Mouse (Mus musculus) ES-Bruce4 (cell line): ENCODE results near the gene Garem2. TPM values are rescaled to one million over a fixed set of nuclear protein-coding genes. Genes with fewer than 3 reads are reported as not detected.

Experiments used
- H3K27ac ChIP-seq: 2 replicates; pipeline ENCODE4 v1.5.1; 2012; ENCODE audit warnings: low read length, inconsistent platforms; ENCODE audit not compliant: insufficient read depth
- H3K27me3 ChIP-seq: 2 replicates; pipeline ENCODE4 v1.6.1; 2012; ENCODE audit warnings: mild to moderate bottlenecking, low read length, inconsistent platforms; ENCODE audit not compliant: control insufficient read depth, poor library complexity, insufficient read depth, severe bottlenecking
- H3K36me3 ChIP-seq: 2 replicates; pipeline ENCODE4 v1.6.1; 2012; ENCODE audit warnings: inconsistent platforms, mild to moderate bottlenecking, low read length, moderate library complexity; ENCODE audit not compliant: control insufficient read depth, poor library complexity, insufficient read depth, severe bottlenecking
- H3K4me1 ChIP-seq: one replicate; pipeline ENCODE4 v1.8.1; 2011; ENCODE audit warnings: low read length; ENCODE audit not compliant: control insufficient read depth, insufficient read depth
- H3K4me3 ChIP-seq: 2 replicates; pipeline ENCODE4 v1.5.1; 2011; ENCODE audit warnings: low read depth, mild to moderate bottlenecking, low read length
- H3K9ac ChIP-seq: 2 replicates; pipeline ENCODE4 v1.6.1; 2012; ENCODE audit warnings: low read depth, mild to moderate bottlenecking, inconsistent platforms; ENCODE audit not compliant: poor library complexity, severe bottlenecking
- H3K9me3 ChIP-seq: replicated peaks from 2 replicates; pipeline ENCODE4 v1.6.1; 2012; ENCODE audit warnings: mild to moderate bottlenecking, low read length, inconsistent platforms; ENCODE audit not compliant: control insufficient read depth, poor library complexity, insufficient read depth, severe bottlenecking
- CTCF ChIP-seq: IDR thresholded peaks from one replicate; pipeline ENCODE4 v1.8.1; 2011; ENCODE audit warnings: low read depth, low read length
- EP300 ChIP-seq: IDR thresholded peaks from 2 replicates; pipeline ENCODE4 v1.6.1; 2011; ENCODE audit warnings: low read depth, low read length; ENCODE audit not compliant: insufficient read depth
- POLR2A ChIP-seq: IDR thresholded peaks from one replicate; pipeline ENCODE4 v1.8.1; 2011; ENCODE audit warnings: low read length; ENCODE audit not compliant: insufficient read depth
- polyA plus RNA-seq: library from polyadenylated mRNA; stranded (reverse); fragments of >200 nt; gene quantifications from 2 replicates; pipeline ENCODE4 v1.2.4, GENCODE M21; 2011; ENCODE audit warnings: low read depth; ENCODE audit not compliant: missing spikeins, insufficient read depth, insufficient read length

Gene Garem2
- polyA plus RNA-seq, 1 experiment: 0.67 TPM

GRCm38 (mm10) chr5:30126756-30127155 is 21.8 kb downstream of the Garem2 start:
- TF ChIP-seq POLR2A (no peak), EP300 (no peak), CTCF (no peak)
- Histone ChIP-seq H3K4me1 (no peaks in the 10 kb centered on the region), H3K27me3 (no peaks in the 10 kb centered on the region), H3K9me3 (no peaks in the 10 kb centered on the region), H3K9ac (no peak overlapping the region), H3K4me3 (no peak overlapping the region), H3K27ac (no peak overlapping the region), H3K36me3 (peaks cover 2% of the 10 kb centered on the region; the same call in 1 of the 2 replicates)

GRCm38 (mm10) chr5:30127921-30128597 is 23.1 kb downstream of the Garem2 start:
- Histone ChIP-seq H3K27me3 (no peaks in the 10 kb centered on the region), H3K36me3 (peaks cover 3% of the 10 kb centered on the region; the same call in 1 of the 2 replicates)
- TF ChIP-seq POLR2A (no peak), CTCF (no peak), EP300 (no peak)

GRCm38 (mm10) chr5:30128680-30129079 is 23.7 kb downstream of the Garem2 start:
- H3K36me3 ChIP-seq: peaks cover 3% of the 10 kb centered on the region; the same call in 1 of the 2 replicates
- H3K4me1 ChIP-seq: no peaks in the 10 kb centered on the region
- H3K4me3 ChIP-seq: no peak overlapping the region
- H3K27me3 ChIP-seq: no peaks in the 10 kb centered on the region
- H3K9me3 ChIP-seq: no peaks in the 10 kb centered on the region
- TF ChIP-seq EP300: no peak
- no peak for TF ChIP-seq POLR2A
- TF ChIP-seq CTCF: no peak
- no peak overlapping the region for H3K27ac ChIP-seq
- H3K9ac ChIP-seq: no peak overlapping the region

More at GRCm38 (mm10) chr5:30127921-30128597, 23.1 kb downstream of the Garem2 start:
- Histone ChIP-seq H3K4me3 (no peak overlapping the region), H3K9me3 (no peaks in the 10 kb centered on the region), H3K27ac (no peak overlapping the region), H3K4me1 (no peaks in the 10 kb centered on the region), H3K9ac (no peak overlapping the region)

GRCm38 (mm10) chr5:30131246-30131645 is 26.3 kb downstream of the Garem2 start:
- H3K4me1 ChIP-seq: no peaks in the 10 kb centered on the region
- no peak overlapping the region for H3K9ac ChIP-seq
- TF ChIP-seq EP300 (no peak), CTCF (no peak), POLR2A (no peak)
- H3K4me3 ChIP-seq: no peak overlapping the region
- H3K27me3 ChIP-seq: no peaks in the 10 kb centered on the region
- H3K27ac ChIP-seq: no peak overlapping the region
- H3K9me3 ChIP-seq: no peaks in the 10 kb centered on the region
- peaks cover 5% of the 10 kb centered on the region; the same call in 1 of the 2 replicates for H3K36me3 ChIP-seq

GRCm38 (mm10) chr5:30132173-30132572 is 27.2 kb downstream of the Garem2 start:
- Histone ChIP-seq H3K36me3 (peaks cover 5% of the 10 kb centered on the region; the same call in 1 of the 2 replicates), H3K27ac (no peak overlapping the region), H3K4me1 (no peaks in the 10 kb centered on the region), H3K4me3 (no peak overlapping the region), H3K9me3 (no peaks in the 10 kb centered on the region), H3K9ac (no peak overlapping the region), H3K27me3 (no peaks in the 10 kb centered on the region)
- TF ChIP-seq CTCF (no peak), POLR2A (no peak), EP300 (no peak)

- TF ChIP-seq EP300: no peak
- TF ChIP-seq CTCF: no peak
- Histone ChIP-seq H3K27me3 (no peaks in the 10 kb centered on the region), H3K27ac (no peak overlapping the region), H3K36me3 (peaks cover 5% of the 10 kb centered on the region), H3K4me1 (no peaks in the 10 kb centered on the region), H3K9ac (no peak overlapping the region), H3K9me3 (no peaks in the 10 kb centered on the region), H3K4me3 (no peak overlapping the region)
These were observed 30.8 kb downstream of the Garem2 start for GRCm38 (mm10) chr5:30135711-30136231.
